Mouse (Mus musculus) brown adipose tissue, adult 24 weeks (tissue): ENCODE data around the gene Qpctl. TPM values are rescaled to one million over a fixed set of nuclear protein-coding genes. Genes with fewer than 3 reads are reported as not detected.

Experiments
- H3K27ac ChIP-seq: fragments of 200-500 bp; replicated peaks from 2 replicates; pipeline ENCODE4 v1.5.1; 2012; ENCODE audit warnings: low read depth, mild to moderate bottlenecking, low read length
- H3K4me1 ChIP-seq: fragments of 200-500 bp; 2 replicates; pipeline ENCODE4 v1.6.1; 2012; ENCODE audit warnings: low read length, mixed read lengths; ENCODE audit not compliant: control insufficient read depth, insufficient read depth, insufficient read length
- H3K4me3 ChIP-seq: fragments of 200-500 bp; 2 replicates; pipeline ENCODE4 v1.5.1; 2012; ENCODE audit warnings: low read depth, mild to moderate bottlenecking, low read length, moderate library complexity; ENCODE audit not compliant: insufficient read depth
- polyA plus RNA-seq: library from polyadenylated mRNA; stranded (reverse); fragments of >200 nt; gene quantifications from 2 replicates; pipeline ENCODE4 v1.2.4, GENCODE M21; 2012; ENCODE audit not compliant: missing spikeins, insufficient read depth, insufficient read length

Gene Qpctl
- polyA plus RNA-seq, 1 experiment: 7.5 TPM

DNA sequence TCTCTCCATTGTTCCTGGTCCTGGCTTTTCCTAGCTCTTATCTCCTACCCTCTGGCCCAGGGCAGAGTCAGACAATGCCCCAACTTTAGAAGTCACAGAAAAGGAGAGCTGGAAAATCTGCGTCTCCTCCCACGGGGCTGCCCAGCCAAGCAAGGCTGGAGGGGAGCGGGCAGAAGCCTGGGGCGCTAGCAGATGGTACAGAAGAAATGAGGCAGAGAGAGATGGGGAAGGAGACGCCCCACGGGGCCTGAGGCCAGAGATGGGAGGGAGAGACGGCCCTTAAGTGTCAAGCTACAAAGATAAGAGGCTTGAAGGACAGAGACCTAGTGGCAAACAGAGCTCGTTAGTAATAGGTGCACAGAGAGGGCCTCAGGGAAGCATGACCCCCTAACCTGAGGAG, 22.7 kb upstream of the Qpctl start:
- Histone ChIP-seq H3K27ac (no peak overlapping the region), H3K4me1 (no peaks in the 10 kb centered on the region), H3K4me3 (no peak overlapping the region)

- Histone ChIP-seq H3K27ac (peak overlapping the region; percentile 14; the same call in 1 of the 2 replicates), H3K4me1 (no peaks in the 10 kb centered on the region), H3K4me3 (no peak overlapping the region)
Observed at GRCm38 (mm10) chr7:19170142-19170541, 21.1 kb upstream of the Qpctl start.

- Histone ChIP-seq H3K4me1 (no peaks in the 10 kb centered on the region), H3K27ac (no peak overlapping the region)
Observed at GRCm38 (mm10) chr7:19169506-19169905, 20.4 kb upstream of the Qpctl start.

GRCm38 (mm10) chr7:19166990-19167389, 17.9 kb upstream of the Qpctl start:
- H3K4me3 ChIP-seq: no peak overlapping the region
- no peak overlapping the region for H3K27ac ChIP-seq
- no peaks in the 10 kb centered on the region for H3K4me1 ChIP-seq

More at GRCm38 (mm10) chr7:19169506-19169905, 20.4 kb upstream of the Qpctl start:
- H3K4me3 ChIP-seq: no peak overlapping the region

GRCm38 (mm10) chr7:19165656-19166423, 16.7 kb upstream of the Qpctl start, which contains the start of gene Gipr:
Gipr (minus strand) TSS chr7:19166127.
- no peak within 1 kb of the TSS for H3K27ac ChIP-seq
- H3K4me3 ChIP-seq: no peak within 1 kb of the TSS

GRCm38 (mm10) chr7:19164978-19165377, 15.9 kb upstream of the Qpctl start:
- Histone ChIP-seq H3K27ac (no peak overlapping the region), H3K4me3 (no peak overlapping the region), H3K4me1 (no peaks in the 10 kb centered on the region)

More at GRCm38 (mm10) chr7:19165656-19166423, 16.7 kb upstream of the Qpctl start, which contains the start of gene Gipr:
- no peaks in the 10 kb centered on the region for H3K4me1 ChIP-seq

DNA sequence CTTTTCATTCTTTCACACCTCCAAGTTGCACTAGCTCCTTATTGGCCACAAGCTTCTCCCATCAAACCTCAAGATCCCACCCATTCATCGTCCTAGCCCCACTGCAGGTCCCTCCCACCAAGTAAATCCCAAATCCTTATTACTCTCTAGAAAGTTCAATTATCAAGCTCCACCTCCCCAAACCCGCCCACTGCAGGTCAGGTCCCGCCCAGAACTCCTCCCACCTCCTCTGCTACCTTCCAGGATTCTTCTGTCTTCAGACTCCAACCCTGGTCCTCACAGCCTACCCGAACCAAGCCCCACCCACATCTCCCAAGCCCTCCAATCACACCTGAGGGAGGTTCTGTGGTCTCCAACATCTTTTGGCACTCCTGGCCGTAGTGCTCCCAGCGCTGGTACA, 15.1 kb upstream of the Qpctl start:
- no peak overlapping the region for H3K27ac ChIP-seq
- no peak overlapping the region for H3K4me3 ChIP-seq
- no peaks in the 10 kb centered on the region for H3K4me1 ChIP-seq

- Histone ChIP-seq H3K4me1 (no peaks in the 10 kb centered on the region), H3K27ac (no peak overlapping the region), H3K4me3 (no peak overlapping the region)
Observed at GRCm38 (mm10) chr7:19163752-19164151, 14.7 kb upstream of the Qpctl start.

GRCm38 (mm10) chr7:19162928-19163327, 13.8 kb upstream of the Qpctl start:
- Histone ChIP-seq H3K27ac (no peak overlapping the region), H3K4me1 (no peaks in the 10 kb centered on the region), H3K4me3 (no peak overlapping the region)

DNA sequence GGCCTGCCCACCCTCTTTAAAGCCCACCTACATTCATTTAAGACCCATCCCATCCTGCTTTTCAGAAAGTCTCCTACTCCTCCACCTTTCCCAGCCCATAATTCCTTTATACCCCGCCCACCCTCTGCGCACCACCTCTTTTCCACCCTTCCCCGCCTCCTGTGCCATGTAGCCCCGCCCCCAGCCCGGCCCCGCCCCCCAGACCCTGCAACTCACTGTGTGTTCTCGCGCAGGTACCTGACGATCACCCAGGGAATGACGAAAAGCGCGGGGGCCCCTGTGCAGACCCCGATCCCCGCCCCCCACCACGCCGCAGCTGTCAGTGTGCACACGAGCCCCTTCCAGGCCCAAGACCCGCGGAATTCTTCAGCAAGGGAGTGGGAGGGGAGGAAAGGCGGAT, 11.0 kb upstream of the Qpctl start:
- Histone ChIP-seq H3K4me3 (no peak overlapping the region), H3K27ac (no peak overlapping the region), H3K4me1 (no peaks in the 10 kb centered on the region)

DNA sequence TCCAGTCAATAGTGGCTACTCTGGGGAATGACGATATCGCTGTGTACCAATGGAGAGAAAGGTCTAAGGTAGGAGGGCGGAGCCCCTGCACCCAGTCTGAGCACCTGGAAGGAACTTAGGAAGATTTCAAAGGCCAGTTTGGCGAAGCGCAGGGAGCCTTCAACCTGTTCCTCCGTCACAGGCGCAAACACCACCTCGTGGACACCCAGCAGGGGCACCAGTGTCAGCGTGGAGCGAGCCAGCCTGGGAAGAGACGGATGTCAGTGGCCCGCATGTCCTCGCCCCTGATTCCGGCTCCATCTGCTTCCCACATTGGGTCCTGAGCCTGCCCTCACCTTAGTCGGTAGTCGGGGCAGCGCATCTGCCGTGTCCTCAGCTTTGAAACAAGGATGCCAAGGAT, 10.3 kb upstream of the Qpctl start:
- Histone ChIP-seq H3K4me3 (no peak overlapping the region), H3K27ac (no peak overlapping the region)

DNA sequence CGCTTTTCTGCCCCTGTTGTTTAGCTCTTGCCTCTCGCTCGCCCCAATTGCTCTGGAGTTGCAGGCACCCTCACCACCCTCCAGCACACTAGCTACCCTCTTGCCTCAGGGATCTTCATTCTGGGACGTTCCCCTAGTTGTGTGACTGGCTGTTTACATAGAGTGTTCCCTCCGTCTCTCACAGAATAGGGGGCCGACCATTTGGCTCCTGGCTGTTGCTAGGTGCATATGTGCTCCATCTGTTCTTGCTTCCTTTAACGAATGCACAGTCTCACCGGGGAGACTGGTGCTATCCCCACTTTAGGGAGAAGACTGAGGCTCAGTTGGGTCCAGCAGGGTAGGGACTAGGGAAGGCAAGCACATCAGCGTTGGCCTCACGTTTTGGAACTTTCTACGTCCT, 9.5 kb upstream of the Qpctl start:
- Histone ChIP-seq H3K27ac (no peak overlapping the region), H3K4me1 (no peaks in the 10 kb centered on the region), H3K4me3 (no peak overlapping the region)

More for the DNA sequence above, 10.3 kb upstream of the Qpctl start:
- H3K4me1 ChIP-seq: no peaks in the 10 kb centered on the region

DNA sequence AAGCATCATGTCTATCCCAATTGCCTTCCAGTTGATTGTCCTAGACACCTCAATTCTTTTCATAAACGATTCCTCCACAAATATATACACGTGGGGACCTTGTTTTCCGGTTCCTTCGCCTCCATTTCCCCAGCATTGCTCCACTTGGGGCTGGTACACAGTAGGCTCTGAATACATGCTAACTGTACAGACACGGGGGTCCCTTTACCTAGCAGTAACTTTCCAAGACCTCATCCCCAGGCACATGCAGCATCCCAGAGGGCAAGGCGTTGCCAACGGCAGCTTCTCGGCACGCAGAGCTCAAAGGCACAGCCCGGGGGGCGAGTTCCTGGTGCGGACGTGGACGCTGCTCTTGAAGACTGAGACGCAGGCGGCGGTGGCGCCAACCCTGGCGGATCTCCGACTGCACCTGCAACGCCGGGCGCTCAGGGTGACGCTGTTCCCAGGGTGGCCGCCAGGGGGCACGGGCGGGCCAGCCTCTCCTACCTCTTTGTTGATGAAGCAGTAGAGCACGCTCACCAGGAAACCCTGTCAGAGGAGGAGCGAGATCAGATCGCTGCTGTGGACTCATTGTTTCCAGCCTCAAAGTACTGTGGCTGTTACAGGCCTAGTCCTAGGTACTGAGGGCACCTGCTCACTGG, 8.2 kb upstream of the Qpctl start:
- Histone ChIP-seq H3K4me1 (no peaks in the 10 kb centered on the region), H3K4me3 (no peak overlapping the region), H3K27ac (no peak overlapping the region)

DNA sequence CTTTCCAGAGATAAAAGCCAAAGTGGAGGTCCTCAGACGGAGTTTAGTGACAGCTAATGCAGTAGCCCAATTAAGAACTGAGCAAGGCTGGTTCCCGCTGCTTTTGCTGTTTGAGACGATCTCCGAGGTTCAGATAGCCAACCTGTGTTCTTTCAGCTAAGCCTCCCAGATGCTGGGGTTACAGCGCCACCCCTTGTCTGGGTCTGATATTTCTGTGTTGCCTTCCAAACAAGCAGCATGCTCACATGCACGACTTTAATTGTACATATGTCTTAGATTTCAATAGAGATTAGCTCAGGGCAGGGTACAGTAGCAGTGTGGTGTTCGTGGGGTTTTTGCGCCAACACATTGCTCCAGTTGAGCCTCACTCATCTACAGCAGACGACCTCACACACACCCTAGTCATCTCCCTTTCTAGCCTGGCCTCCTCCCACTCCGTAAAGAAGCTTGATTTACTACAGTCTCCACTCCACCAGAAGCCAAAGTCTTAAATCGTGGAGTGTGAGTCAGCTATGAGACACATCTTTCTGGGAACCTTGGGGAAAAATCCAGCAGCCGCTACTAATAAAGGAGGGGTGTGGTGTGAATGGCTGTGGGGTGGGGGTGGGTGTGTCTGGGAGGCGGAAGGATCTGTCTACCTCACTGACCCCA, 6.9 kb upstream of the Qpctl start:
- H3K4me1 ChIP-seq: no peaks in the 10 kb centered on the region
- no peak overlapping the region for H3K4me3 ChIP-seq
- H3K27ac ChIP-seq: no peak overlapping the region

DNA sequence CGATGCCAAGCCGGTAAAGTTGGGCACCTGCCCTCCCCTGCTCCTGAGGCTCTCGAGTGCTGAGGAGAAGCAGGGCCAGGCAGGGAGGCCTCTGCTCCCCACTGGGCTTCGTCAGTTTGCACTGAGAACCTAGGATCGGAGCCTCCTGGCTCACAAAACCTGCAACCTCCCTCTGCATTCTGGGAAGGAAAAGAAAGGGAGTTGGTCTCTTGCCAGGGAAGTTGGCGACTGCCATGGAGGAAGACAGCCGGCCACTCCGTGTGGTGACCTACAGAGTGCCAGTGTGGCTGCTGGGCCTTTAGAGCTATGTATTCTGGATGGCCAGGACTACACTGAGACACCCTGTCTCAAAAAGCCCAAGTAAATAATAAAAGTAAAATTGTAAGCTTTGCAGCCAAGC, 5.7 kb upstream of the Qpctl start:
- no peak overlapping the region for H3K27ac ChIP-seq
- H3K4me1 ChIP-seq: no peaks in the 10 kb centered on the region
- no peak overlapping the region for H3K4me3 ChIP-seq
